Mouse (Mus musculus) stomach, postnatal 0 days (tissue): ENCODE data around the gene Gpatch2. TPM values are rescaled to one million over a fixed set of nuclear protein-coding genes. Genes with fewer than 3 reads are reported as not detected.

Experiments used
- ATAC-seq: fragments of 200-750 bp; cut with Nextera tagmentation; 2 replicates; pipeline ENCODE4 v1.8.0; 2017; ENCODE audit not compliant: low FRiP score, low TSS enrichment
- DNase-seq: peaks from one replicate; pipeline ENCODE4 v3.0.0-alpha.2; 2016; ENCODE audit warnings: low spot score
- H3K27ac ChIP-seq: fragments of 300-500 bp; sonication (generic); replicated peaks from 2 replicates; pipeline ENCODE4 v1.5.1; 2014; ENCODE audit warnings: mild to moderate bottlenecking, control low read depth
- H3K27me3 ChIP-seq: fragments of 300-500 bp; sonication (generic); 2 replicates; pipeline ENCODE4 v1.6.1; 2014; ENCODE audit warnings: low read length; ENCODE audit not compliant: control insufficient read depth, insufficient read depth
- H3K36me3 ChIP-seq: fragments of 300-500 bp; sonication (generic); 2 replicates; pipeline ENCODE4 v1.6.1; 2014; ENCODE audit warnings: low read length, mixed read lengths; ENCODE audit not compliant: control insufficient read depth, insufficient read depth
- H3K4me1 ChIP-seq: fragments of 300-500 bp; sonication (generic); replicated peaks from 2 replicates; pipeline ENCODE4 v1.6.1; 2014; ENCODE audit warnings: antibody characterized with exemption; ENCODE audit not compliant: control insufficient read depth, insufficient read depth
- H3K4me2 ChIP-seq: fragments of 300-500 bp; sonication (generic); replicated peaks from 2 replicates; pipeline ENCODE4 v1.6.1; 2014; ENCODE audit warnings: low read depth, mild to moderate bottlenecking, control low read depth, moderate library complexity
- H3K4me3 ChIP-seq: fragments of 300-500 bp; sonication (generic); 2 replicates; pipeline ENCODE4 v1.5.1; 2014; ENCODE audit warnings: low read depth, low read length, control low read depth
- H3K9ac ChIP-seq: fragments of 300-500 bp; sonication (generic); 2 replicates; pipeline ENCODE4 v1.6.1; 2014; ENCODE audit warnings: mild to moderate bottlenecking, low read length, control low read depth, mixed read lengths
- H3K9me3 ChIP-seq: fragments of 300-500 bp; sonication (generic); 2 replicates; pipeline ENCODE4 v1.6.1; 2016; ENCODE audit warnings: low read length; ENCODE audit not compliant: control insufficient read depth
- CTCF ChIP-seq: IDR thresholded peaks from 2 replicates; pipeline ENCODE4 v1.5.1; 2016; ENCODE audit warnings: antibody characterized with exemption, low read depth, mild to moderate bottlenecking, moderate library complexity
- EP300 ChIP-seq: optimal IDR thresholded peaks from 2 replicates; pipeline ENCODE3; 2016; ENCODE audit warnings: antibody characterized with exemption
- WGBS: fragments of 180-500 bp; shearing (Covaris S2); extraction: QIAGEN DNeasy Blood & Tissue Kit; methylation state at CpG from one replicate; pipeline ENCODE4 v1.1.7; 2014; 5-methylcytosine and 5-hydroxymethylcytosine counted together
- polyA plus RNA-seq: library from polyadenylated mRNA; unstranded; fragments of >200 nt; fragmentation: Nextera tagmentation; extraction: Ambion mirVana; gene quantifications from 2 replicates; pipeline ENCODE4 v1.2.1, GENCODE M21; 2015

Gene Gpatch2
- polyA plus RNA-seq, 1 experiment from 2014 or later = 9.2 TPM

GRCm38 (mm10) chr1:187228414-187229146 lies 13.3 kb downstream of the Gpatch2 start:
- H3K4me2 ChIP-seq = no peak overlapping the region
- WGBS = 61% methylated on average over 13 of the region's 13 CpGs
- no peak for TF ChIP-seq CTCF
- TF ChIP-seq EP300 = no peak
- DNase-seq = no peak
- no peaks in the 10 kb centered on the region for H3K27me3 ChIP-seq
- peak; percentile 55 for ATAC-seq
- no peak overlapping the region for H3K27ac ChIP-seq
- H3K4me3 ChIP-seq = no peak overlapping the region
- no peaks in the 10 kb centered on the region for H3K36me3 ChIP-seq
- H3K9me3 ChIP-seq = no peaks in the 10 kb centered on the region
- no peaks in the 10 kb centered on the region for H3K4me1 ChIP-seq
- H3K9ac ChIP-seq = no peak overlapping the region

- Histone ChIP-seq H3K36me3 (peaks cover 3% of the 10 kb centered on the region; the same call in 1 of the 2 replicates), H3K9me3 (no peaks in the 10 kb centered on the region), H3K9ac (no peak overlapping the region), H3K27ac (no peak overlapping the region), H3K4me1 (no peaks in the 10 kb centered on the region), H3K4me3 (no peak overlapping the region), H3K27me3 (no peaks in the 10 kb centered on the region), H3K4me2 (no peak overlapping the region)
- ATAC-seq (no peak), DNase-seq (no peak)
- 90% methylated on average over 5 of the region's 5 CpGs for WGBS
- TF ChIP-seq EP300 = no peak
- TF ChIP-seq CTCF = no peak
Observed at GRCm38 (mm10) chr1:187230255-187230654, 14.9 kb downstream of the Gpatch2 start.

GRCm38 (mm10) chr1:187232196-187232955 lies 17.1 kb downstream of the Gpatch2 start:
- no peak overlapping the region for H3K9ac ChIP-seq
- TF ChIP-seq CTCF = no peak
- TF ChIP-seq EP300 = no peak
- H3K4me1 ChIP-seq = no peaks in the 10 kb centered on the region
- no peaks in the 10 kb centered on the region for H3K9me3 ChIP-seq
- no peaks in the 10 kb centered on the region for H3K27me3 ChIP-seq
- WGBS = 60% methylated on average over 14 of the region's 14 CpGs
- no peak overlapping the region for H3K27ac ChIP-seq
- no peak overlapping the region for H3K4me2 ChIP-seq
- DNase-seq (no peak), ATAC-seq (no peak)
- H3K36me3 ChIP-seq = peaks cover 3% of the 10 kb centered on the region; the same call in 1 of the 2 replicates
- no peak overlapping the region for H3K4me3 ChIP-seq

DNA sequence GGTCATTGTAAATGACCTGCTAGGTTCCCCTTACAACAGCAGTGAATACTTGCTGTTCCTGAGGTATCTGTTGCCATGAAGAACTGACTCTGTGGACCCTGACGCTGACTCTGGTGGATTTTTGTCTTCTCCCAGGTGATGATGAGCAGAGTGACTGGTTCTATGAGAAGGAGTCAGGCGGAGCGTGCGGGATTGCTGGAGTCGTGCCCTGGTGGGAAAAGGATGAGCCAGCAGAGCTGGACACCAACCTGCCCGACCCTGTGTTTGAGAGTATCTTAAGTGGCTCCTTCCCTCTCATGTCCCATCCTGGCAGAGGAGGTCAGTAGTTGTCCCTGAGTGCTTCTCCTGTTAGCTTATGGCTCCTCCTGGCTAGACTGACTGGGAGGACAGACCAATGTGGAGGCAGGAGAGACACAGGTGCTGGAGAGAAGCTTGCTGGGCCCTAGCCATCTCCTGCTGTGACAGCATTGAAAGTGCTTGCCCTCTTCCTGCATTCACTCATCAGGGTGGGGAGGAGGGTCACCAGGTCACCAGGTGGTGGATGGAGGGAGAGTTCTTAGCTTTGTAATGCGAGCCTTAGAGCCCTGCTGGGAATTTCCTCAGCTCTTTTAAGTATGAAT lies 17.8 kb downstream of the Gpatch2 start:
- Histone ChIP-seq H3K36me3 (peaks cover 3% of the 10 kb centered on the region; the same call in 1 of the 2 replicates), H3K9ac (no peak overlapping the region), H3K4me3 (no peak overlapping the region), H3K27me3 (no peaks in the 10 kb centered on the region), H3K27ac (no peak overlapping the region), H3K4me1 (no peaks in the 10 kb centered on the region), H3K4me2 (no peak overlapping the region), H3K9me3 (no peaks in the 10 kb centered on the region)
- WGBS = 72% methylated on average over 7 of the region's 7 CpGs
- ATAC-seq (no peak), DNase-seq (no peak)
- TF ChIP-seq EP300 (no peak), CTCF (peak; percentile 34)

- Histone ChIP-seq H3K4me3 (no peak overlapping the region), H3K9me3 (no peaks in the 10 kb centered on the region), H3K27ac (no peak overlapping the region), H3K36me3 (peaks cover 3% of the 10 kb centered on the region; the same call in 1 of the 2 replicates), H3K27me3 (no peaks in the 10 kb centered on the region), H3K9ac (no peak overlapping the region), H3K4me2 (no peak overlapping the region), H3K4me1 (no peaks in the 10 kb centered on the region)
- DNase-seq (no peak), ATAC-seq (no peak)
- TF ChIP-seq CTCF (no peak), EP300 (no peak)
- 94% methylated on average over 3 of the region's 3 CpGs for WGBS
Observed at GRCm38 (mm10) chr1:187235161-187235560, 19.9 kb downstream of the Gpatch2 start.
